Mouse (Mus musculus) embryonic facial prominence, embryonic 15.5 days (tissue): ENCODE measurements around the gene Cd82. TPM values are rescaled to one million over a fixed set of nuclear protein-coding genes. Genes with fewer than 3 reads are reported as not detected.

ENCODE experiments used
- ATAC-seq: fragments of 200-750 bp; cut with Nextera tagmentation; 2 replicates; pipeline ENCODE4 v1.8.0; 2017; ENCODE audit warnings: low read depth, moderate TSS enrichment; ENCODE audit not compliant: insufficient number of reproducible peaks, low FRiP score, low TSS enrichment
- H3K27ac ChIP-seq: fragments of 300-500 bp; sonication (generic); replicated peaks from 2 replicates; pipeline ENCODE4 v1.5.1; 2015; ENCODE audit warnings: mild to moderate bottlenecking, inconsistent platforms
- H3K27me3 ChIP-seq: fragments of 300-500 bp; sonication (generic); 2 replicates; pipeline ENCODE4 v1.6.1; 2015; ENCODE audit warnings: inconsistent platforms
- H3K36me3 ChIP-seq: fragments of 300-500 bp; sonication (generic); 2 replicates; pipeline ENCODE4 v1.6.1; 2015; ENCODE audit warnings: mild to moderate bottlenecking, inconsistent platforms
- H3K4me1 ChIP-seq: fragments of 300-500 bp; sonication (generic); 2 replicates; pipeline ENCODE4 v1.6.1; 2015; ENCODE audit warnings: inconsistent platforms
- H3K4me2 ChIP-seq: fragments of 300-500 bp; sonication (generic); replicated peaks from 2 replicates; pipeline ENCODE4 v1.6.1; 2015; ENCODE audit warnings: mild to moderate bottlenecking, inconsistent platforms
- H3K4me3 ChIP-seq: fragments of 300-500 bp; sonication (generic); replicated peaks from 2 replicates; pipeline ENCODE4 v1.5.1; 2015; ENCODE audit warnings: mild to moderate bottlenecking, inconsistent platforms
- H3K9ac ChIP-seq: fragments of 300-500 bp; sonication (generic); 2 replicates; pipeline ENCODE4 v1.6.1; 2015; ENCODE audit warnings: inconsistent platforms
- H3K9me3 ChIP-seq: fragments of 300-500 bp; sonication (generic); replicated peaks from 2 replicates; pipeline ENCODE4 v1.6.1; 2016; ENCODE audit warnings: inconsistent platforms
- WGBS: fragments of 180-500 bp; shearing (Covaris S2); methylation state at CpG from one replicate; pipeline ENCODE4 v1.1.7; 2015; 5-methylcytosine and 5-hydroxymethylcytosine counted together
- polyA plus RNA-seq: library from polyadenylated mRNA; unstranded; fragments of >200 nt; fragmentation: Nextera tagmentation; extraction: Ambion mirVana; gene quantifications from 2 replicates; pipeline ENCODE4 v1.2.1, GENCODE M21; 2015

The Cd82 gene
- polyA plus RNA-seq, 1 experiment from 2014 or later: 84.0 TPM

DNA sequence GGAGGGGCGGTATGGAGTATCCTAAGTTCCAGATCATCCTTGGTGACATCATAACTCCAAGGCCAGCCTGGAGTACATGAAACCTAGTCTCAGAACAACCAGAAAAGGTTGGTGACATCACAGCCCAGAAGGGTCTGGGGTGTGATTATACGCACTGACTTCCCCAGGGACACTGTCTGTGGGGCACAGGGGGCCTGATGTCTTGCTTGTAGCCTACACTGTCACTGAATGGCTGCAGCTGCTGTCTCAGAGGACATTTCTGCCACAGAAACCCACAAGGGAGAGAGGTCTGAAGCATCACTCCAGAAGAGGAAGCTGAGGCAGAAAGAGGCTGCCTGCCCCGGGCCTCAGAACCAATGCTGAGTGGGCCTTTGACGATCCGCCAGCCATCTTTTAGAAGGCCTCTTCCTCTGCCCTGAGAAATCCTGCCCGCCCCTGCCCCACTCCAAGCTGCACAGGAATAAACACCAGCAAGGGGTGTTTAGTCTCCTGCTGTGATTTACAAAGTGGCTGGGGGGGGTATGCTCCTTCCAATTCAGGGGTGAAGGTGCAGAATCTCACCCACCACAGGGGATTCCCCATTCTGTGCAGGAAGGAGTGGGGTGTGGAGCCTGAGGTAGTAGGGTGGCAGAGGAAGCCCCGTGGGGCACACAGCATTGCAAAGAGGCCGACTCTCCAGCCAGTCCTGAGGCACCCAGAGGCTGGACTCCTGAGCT is 35.8 kb downstream of the Cd82 start:
- WGBS: 67% methylated on average over 8 of the region's 8 CpGs

DNA sequence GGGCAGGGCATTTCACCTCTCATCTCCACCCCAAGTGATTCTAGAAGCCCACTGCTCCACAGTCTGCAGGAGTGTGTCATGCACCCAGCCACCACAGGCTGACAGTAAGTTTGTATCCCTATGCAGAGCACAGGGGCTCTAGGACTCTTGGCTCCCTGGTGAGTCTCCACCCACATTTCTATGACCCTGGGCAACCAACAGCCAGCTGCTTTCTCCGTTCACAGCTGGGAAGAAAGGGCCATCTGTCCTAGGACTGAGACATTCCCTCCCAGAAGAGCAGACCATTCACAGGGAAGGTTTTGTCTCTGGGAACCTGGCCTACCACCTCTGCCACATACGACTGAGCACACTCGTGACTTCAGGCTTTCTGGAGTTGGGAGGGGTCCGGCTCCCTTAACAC is 37.1 kb downstream of the Cd82 start:
- Histone ChIP-seq H3K9ac (no peak overlapping the region), H3K27ac (no peak overlapping the region), H3K4me1 (0 out of 2 replicates have a peak, but pooled peaks cover 13% of the 10 kb centered on the region), H3K36me3 (no peaks in the 10 kb centered on the region), H3K27me3 (no peaks in the 10 kb centered on the region), H3K4me3 (no peak overlapping the region), H3K9me3 (no peaks in the 10 kb centered on the region), H3K4me2 (no peak overlapping the region)
- WGBS: 40% methylated on average over 4 of the region's 4 CpGs
- ATAC-seq: no peak

More for the DNA sequence above, 35.8 kb downstream of the Cd82 start:
- no peaks in the 10 kb centered on the region for H3K27me3 ChIP-seq
- no peaks in the 10 kb centered on the region for H3K9me3 ChIP-seq
- H3K36me3 ChIP-seq: no peaks in the 10 kb centered on the region
- no peak overlapping the region for H3K9ac ChIP-seq
- H3K4me1 ChIP-seq: 0 out of 2 replicates have a peak, but pooled peaks cover 13% of the 10 kb centered on the region
- H3K4me3 ChIP-seq: no peak overlapping the region
- 0 out of 2 replicates have a peak, but pooled peaks have one; percentile 18 for ATAC-seq
- H3K27ac ChIP-seq: no peak overlapping the region
- no peak overlapping the region for H3K4me2 ChIP-seq

DNA sequence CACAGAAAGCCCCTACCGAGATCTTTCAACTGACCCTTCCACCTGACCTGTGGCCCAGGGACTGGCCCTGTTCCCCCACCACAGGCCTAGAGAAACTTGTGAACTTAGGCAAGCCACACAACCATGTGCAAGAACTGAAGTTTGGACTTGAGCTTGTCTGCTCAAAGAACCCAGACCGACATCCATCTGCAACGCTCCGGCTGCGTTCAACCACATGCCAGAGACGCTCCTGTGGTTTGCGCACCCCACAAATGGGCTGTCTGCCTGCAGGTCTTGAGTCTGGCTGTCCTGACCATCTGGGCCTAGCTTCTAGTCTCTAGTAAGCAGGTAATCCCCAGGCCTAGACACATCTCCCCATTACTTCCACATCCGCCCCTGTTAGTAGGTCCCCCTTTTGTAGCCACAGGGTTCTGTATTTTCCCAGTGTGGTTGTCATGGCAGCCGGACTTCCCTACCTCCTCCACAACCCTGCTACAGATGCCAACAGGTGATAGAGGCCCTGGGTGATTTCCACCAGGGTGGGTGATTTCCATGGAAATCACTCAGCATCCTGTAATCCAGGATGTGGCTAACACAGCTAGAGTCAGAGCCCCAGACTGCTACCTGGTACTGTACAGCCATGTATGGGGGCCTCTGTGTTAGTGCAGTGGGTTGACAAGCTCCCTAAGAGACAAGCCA is 38.5 kb downstream of the Cd82 start:
- Histone ChIP-seq H3K9me3 (no peaks in the 10 kb centered on the region), H3K4me3 (no peak overlapping the region), H3K27me3 (no peaks in the 10 kb centered on the region), H3K27ac (no peak overlapping the region), H3K4me1 (0 out of 2 replicates have a peak, but pooled peaks cover 13% of the 10 kb centered on the region), H3K4me2 (no peak overlapping the region), H3K36me3 (no peaks in the 10 kb centered on the region), H3K9ac (no peak overlapping the region)
- no peak for ATAC-seq
- 78% methylated on average over 9 of the region's 9 CpGs for WGBS

DNA sequence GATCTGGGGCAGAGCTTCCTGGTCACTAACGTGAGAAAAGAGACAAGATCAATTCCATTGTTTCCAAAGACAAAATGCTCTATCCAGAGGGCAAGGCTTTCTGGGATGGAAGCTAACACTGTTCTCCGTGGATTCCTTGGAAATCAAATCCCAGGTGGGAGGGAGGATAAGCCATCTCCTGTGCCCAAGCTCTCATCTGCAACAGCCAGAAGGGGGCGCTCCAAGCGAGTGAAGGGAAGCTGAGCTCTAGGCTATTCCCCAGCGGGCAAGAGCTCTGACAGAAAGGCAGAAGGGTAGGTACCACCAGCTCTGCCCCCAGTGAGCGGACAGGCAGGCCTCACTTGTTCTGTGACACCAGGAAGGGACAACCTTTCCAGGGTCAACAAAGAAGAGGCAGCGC is 41.6 kb downstream of the Cd82 start:
- Histone ChIP-seq H3K27ac (no peak overlapping the region), H3K9me3 (no peaks in the 10 kb centered on the region), H3K27me3 (no peaks in the 10 kb centered on the region), H3K4me3 (no peak overlapping the region), H3K9ac (no peak overlapping the region), H3K4me1 (peaks cover 12% of the 10 kb centered on the region), H3K36me3 (no peaks in the 10 kb centered on the region), H3K4me2 (no peak overlapping the region)
- ATAC-seq: no peak
- 28% methylated on average over 7 of the region's 7 CpGs for WGBS

DNA sequence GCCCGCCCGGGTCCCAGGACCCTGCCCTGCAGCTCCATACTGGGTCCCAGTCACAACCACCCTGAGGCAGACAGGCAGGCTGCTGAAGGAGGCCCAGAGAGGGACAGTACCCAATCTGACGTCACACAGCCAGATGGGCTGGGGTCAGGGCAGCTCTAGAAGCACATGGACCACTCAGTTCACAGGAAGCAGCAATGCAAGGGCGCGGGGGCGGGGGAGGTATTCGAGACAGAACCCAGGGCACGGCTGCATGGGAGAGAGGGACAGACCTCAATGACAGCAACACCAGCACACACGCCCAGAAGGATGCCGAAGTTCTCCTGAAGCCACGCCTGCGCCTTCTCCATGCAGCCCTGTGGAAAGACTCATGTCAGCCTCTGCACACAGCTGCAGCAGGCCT is 43.0 kb downstream of the Cd82 start:
- 78% methylated on average over 12 of the region's 12 CpGs for WGBS
- Histone ChIP-seq H3K27me3 (no peaks in the 10 kb centered on the region), H3K9ac (no peak overlapping the region), H3K4me1 (peaks cover 12% of the 10 kb centered on the region), H3K36me3 (no peaks in the 10 kb centered on the region), H3K4me2 (no peak overlapping the region), H3K9me3 (no peaks in the 10 kb centered on the region), H3K4me3 (no peak overlapping the region), H3K27ac (no peak overlapping the region)
- 0 out of 2 replicates have a peak, but pooled peaks have one; percentile 18 for ATAC-seq

DNA sequence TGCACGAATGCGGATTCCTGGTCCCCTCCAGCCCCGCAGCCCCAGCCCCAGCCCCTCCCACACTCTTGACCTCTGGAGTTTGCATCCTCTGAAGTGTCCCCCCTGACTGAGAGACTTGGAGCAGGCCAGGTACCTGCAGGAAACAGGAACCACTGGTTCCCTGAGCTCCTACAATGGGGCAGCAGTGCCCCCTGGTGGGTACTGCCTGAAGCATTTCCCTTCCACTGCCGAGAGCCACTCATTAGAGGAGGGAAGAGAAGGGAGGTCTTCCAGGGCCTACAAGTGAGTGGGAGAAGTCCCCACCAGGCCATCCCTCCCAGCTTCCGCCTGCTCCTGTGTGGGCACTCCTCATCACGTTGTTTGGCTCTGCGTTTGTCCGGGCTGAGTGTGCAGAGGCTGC is 44.5 kb downstream of the Cd82 start:
- Histone ChIP-seq H3K36me3 (no peaks in the 10 kb centered on the region), H3K27me3 (no peaks in the 10 kb centered on the region), H3K9me3 (no peaks in the 10 kb centered on the region), H3K4me3 (no peak overlapping the region), H3K4me1 (peaks cover 12% of the 10 kb centered on the region), H3K4me2 (no peak overlapping the region), H3K27ac (no peak overlapping the region), H3K9ac (no peak overlapping the region)
- 0 out of 2 replicates have a peak, but pooled peaks have one; percentile 30 for ATAC-seq
- WGBS: 8% methylated on average over 8 of the region's 8 CpGs

DNA sequence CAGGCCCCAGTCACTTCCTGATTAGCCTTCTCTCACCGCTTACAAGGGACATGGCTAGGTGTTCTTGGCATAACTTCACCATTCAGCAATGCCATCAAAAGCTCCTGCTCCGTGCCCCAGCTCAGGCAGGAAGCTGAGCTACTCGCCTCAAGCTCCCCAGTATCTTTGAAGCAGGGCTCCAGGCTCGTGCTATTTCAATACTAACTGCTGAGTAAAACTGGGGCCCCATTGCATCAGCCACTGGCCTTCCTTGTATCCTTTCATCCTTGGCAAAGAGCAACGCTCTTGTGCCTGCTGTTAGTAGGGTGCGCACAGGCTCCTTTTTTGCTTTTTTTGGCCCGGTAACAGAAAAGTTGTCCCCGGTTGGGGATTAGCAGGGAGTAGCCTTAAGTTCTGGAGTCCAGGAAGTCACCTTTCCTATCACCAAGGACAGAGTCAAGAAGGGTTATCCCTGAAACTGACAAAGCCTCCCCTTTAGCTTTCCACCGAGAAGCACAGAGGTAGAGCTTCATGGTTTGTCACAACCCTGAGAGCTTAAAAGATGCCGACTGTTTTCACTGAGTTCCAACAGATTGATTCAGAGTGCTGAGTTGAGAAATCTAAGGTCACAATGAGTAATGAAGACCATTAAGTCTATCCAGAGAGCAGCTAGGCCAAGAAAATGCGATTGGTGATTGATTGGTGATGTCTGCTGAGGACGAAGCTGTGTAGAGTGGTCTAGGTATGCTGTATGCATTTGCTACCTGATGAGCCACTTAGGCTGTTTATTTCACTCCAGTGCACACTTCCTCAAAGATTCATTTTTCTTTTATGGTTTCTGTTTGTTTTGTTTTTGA is 45.8 kb downstream of the Cd82 start:
- Histone ChIP-seq H3K36me3 (no peaks in the 10 kb centered on the region), H3K27ac (no peak overlapping the region), H3K9me3 (no peaks in the 10 kb centered on the region), H3K9ac (no peak overlapping the region), H3K27me3 (no peaks in the 10 kb centered on the region), H3K4me2 (no peak overlapping the region), H3K4me3 (no peak overlapping the region), H3K4me1 (peaks cover 12% of the 10 kb centered on the region)
- no peak for ATAC-seq
- WGBS: 73% methylated on average over 12 of the region's 12 CpGs

DNA sequence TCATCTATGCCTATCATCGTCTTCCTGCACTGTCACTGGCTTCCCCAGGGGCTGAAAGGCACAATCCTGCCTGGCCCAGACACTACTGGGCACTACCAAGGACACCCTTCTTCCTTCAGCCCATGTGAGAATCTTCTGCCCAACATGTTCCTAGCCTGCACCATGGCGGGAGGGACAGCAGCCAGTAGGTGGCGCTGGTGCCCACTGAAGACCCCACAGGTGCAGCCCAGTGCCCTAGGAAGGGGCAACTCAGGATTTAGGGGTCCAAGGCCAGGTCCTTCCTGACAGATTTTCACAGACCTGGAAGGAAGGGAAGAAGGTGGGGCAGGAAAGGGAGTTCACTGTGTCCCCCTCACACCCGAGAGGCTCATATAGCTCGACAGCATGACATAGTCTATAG is 47.7 kb downstream of the Cd82 start:
- ATAC-seq: no peak

DNA sequence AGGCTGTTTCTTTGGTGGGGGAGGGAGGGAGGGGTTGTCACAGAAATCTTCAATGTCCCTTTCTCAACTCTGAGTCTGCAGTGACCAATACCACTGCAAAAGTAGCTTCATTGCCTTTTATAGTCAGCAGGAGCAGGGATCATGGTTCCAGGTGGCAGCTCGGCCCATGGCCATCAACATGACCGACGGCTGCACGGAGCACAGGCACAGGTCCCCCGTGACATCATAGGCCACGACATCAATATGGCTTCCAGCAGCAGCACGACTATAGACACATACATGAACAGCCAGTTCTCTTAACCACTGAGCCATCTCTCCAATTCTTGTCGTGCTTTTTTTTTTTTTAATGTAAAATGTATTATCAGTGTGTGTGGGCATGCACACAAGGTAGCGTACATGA is 48.8 kb downstream of the Cd82 start:
- H3K9me3 ChIP-seq: no peaks in the 10 kb centered on the region
- ATAC-seq: no peak
- no peak overlapping the region for H3K4me3 ChIP-seq
- no peaks in the 10 kb centered on the region for H3K27me3 ChIP-seq
- H3K4me2 ChIP-seq: no peak overlapping the region
- no peaks in the 10 kb centered on the region for H3K36me3 ChIP-seq
- H3K4me1 ChIP-seq: peaks cover 11% of the 10 kb centered on the region
- 83% methylated on average over 9 of the region's 9 CpGs for WGBS
- H3K9ac ChIP-seq: no peak overlapping the region
- no peak overlapping the region for H3K27ac ChIP-seq

More for the DNA sequence above, 47.7 kb downstream of the Cd82 start:
- Histone ChIP-seq H3K9ac (no peak overlapping the region), H3K27ac (no peak overlapping the region), H3K4me2 (no peak overlapping the region), H3K9me3 (no peaks in the 10 kb centered on the region), H3K4me1 (peaks cover 12% of the 10 kb centered on the region), H3K4me3 (no peak overlapping the region), H3K36me3 (no peaks in the 10 kb centered on the region), H3K27me3 (no peaks in the 10 kb centered on the region)
- 41% methylated on average over 5 of the region's 5 CpGs for WGBS

DNA sequence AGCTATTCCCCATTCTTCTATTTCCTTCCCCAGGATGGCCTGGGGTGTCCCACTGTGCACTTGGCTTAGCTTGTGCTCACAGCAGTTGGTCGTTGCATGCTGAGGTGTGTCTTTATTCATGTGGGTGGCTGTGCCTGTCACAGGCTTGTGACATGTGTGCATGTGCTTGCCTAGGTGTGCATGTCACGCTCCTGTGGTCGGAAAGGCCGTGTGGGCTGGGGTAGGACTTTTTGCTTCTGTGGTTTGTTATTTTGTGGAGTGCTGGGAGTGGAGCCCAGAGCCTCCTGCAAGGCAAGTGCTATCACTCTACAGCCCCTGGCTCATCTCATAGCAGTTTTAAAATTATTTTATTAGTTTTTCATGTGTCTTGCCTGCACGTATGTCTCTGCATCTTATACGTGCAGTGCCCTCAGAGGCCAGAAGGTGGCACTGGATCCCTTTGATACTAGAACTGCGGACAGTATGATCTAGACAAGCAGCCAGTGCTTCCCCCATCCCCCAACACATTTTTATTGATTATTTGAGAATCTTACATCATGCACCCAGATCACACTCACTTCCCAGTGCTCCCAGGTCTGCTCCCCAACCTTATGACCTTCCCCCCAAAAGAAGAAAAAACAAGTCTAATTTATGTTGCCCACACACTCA is 49.4 kb downstream of the Cd82 start:
- peaks cover 5% of the 10 kb centered on the region for H3K4me1 ChIP-seq
- H3K4me2 ChIP-seq: no peak overlapping the region
- H3K27me3 ChIP-seq: no peaks in the 10 kb centered on the region
- no peak overlapping the region for H3K27ac ChIP-seq
- H3K4me3 ChIP-seq: no peak overlapping the region
- no peak overlapping the region for H3K9ac ChIP-seq
- H3K9me3 ChIP-seq: no peaks in the 10 kb centered on the region
- no peaks in the 10 kb centered on the region for H3K36me3 ChIP-seq
- no peak for ATAC-seq
- 45% methylated on average over 7 of the region's 7 CpGs for WGBS

DNA sequence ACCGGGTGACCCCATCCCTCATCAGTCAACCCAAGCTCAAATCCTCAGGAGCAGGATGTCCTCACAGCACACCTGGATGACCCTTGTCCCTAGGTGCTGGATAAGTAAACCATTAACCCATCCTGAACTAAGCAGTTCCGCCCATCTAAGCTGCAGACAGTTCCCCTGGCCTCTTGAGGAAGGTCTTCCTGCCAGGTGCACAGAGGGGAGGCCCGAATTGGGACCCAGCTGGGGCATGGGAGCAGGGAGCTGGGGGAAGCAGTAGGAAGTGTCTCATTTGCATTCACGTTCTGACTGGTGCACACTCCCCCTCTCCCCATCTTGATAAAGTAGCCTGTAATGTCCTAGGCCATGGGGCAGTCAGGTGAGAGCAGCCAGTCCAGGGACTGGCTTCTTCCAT is 50.8 kb downstream of the Cd82 start:
- Histone ChIP-seq H3K4me1 (no peaks in the 10 kb centered on the region), H3K4me3 (no peak overlapping the region), H3K9me3 (no peaks in the 10 kb centered on the region), H3K27ac (no peak overlapping the region), H3K36me3 (no peaks in the 10 kb centered on the region), H3K27me3 (no peaks in the 10 kb centered on the region), H3K4me2 (no peak overlapping the region), H3K9ac (no peak overlapping the region)
- WGBS: 56% methylated on average over 4 of the region's 4 CpGs
- ATAC-seq: no peak
